Mouse (Mus musculus): ENCODE results near the gene Mrpl11. TPM values are rescaled to one million over a fixed set of nuclear protein-coding genes. Genes with fewer than 3 reads are reported as not detected.

Gene Mrpl11
- polyA plus RNA-seq (2014; fragmentation: Illumina TruSeq; extraction: RNeasy Lipid Tissue Mini Kit (QIAGEN cat#74804); ENCODE audit: low read depth, low replicate concordance), result 16.4 TPM

DNA sequence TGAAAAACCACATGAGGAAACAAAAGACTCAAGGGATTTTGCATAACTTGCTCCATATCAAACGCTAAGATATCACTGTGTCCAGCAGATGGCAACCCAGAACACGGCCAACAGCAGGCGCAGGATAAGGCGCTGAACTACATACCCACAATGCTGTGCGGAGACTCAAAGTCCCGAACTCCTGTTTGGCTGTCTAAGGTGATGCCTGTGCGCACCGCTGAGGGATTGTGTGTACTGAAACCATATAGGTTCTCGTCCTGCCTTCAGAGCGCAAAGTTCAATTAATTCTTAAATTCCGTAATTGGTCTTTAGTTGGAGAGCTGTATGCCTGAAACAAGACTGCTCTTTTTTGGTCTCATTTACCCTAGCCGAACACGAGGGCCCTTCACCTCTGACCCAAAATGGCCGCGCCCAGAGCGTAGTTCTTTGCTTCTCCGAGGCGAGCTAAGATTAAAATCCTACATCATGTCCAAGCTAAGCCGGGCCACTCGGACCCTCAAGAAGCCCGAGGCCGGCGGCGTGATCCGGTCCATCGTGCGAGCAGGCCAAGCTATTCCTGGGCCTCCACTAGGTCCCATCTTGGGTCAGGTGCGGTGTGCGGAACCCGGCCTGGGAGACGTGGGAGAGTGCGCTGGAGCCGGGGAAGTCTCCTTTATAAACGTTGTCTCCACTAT lies at the start of gene Mrpl11:
Mrpl11 (plus strand) TSS at position 220 of the 674 bp plus-strand sequence.

GRCm38 (mm10) chr19:4927904-4928531 lies 33.9 kb upstream of the Mrpl11 start, which contains the start of gene Dpp3:
Gene Dpp3, minus strand, starts transcription at chr19:4928287.

DNA sequence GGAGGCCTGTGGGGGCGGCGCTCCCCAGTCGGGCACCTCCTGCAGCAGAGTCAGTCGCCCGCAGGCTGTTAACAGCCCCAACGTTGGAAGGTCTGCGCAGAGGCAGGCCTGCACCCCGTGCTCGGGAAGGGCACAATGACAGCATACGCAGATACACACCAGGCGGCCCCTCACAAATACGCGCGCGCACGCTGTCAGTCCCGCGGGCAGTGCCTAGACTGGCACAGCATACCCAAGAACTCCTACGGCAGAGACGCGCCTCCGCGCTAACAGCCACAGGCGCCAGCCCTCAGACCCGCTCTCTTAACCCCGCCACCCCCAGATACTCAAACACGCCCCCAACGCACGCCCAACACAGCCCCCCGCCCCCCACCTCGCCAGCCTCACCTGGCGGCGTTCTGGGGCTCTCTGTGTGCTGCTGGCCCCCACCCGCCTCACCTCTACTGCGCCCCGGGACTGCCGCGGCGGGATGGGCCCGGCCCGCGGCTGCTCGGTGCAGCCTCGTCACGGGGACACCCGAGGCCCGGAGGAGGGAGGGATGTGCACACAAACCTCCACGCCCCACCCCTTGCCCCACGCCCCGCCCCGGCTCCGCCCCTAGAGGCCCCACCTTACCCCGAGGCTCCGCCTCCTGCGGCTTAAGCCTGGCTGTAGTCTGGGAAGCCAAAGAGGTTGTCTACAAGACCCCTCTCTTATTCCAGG lies 19.2 kb upstream of the Mrpl11 start, which contains the start of gene Peli3:
Peli3 (minus strand) TSS at position 577 of the 702 bp plus-strand sequence.

DNA sequence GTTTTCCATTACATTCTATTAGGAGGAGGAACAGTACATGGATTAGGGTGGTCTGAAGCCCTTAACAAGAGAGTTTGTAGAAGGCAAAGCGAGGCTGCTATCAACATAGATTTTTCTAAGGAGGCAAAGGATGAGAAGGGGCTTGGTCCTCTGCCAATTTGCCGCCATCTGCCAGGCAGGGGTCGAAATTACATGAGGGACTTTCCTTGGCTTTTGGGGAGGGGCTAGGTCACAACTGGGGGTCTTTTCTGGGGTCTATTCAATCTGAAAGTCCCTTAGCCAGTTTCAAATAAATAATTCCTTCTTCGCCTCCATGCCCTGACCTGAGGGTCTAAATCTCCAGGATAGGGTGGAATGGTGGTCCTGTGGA lies 28.3 kb downstream of the Mrpl11 start, which contains the start of gene Npas4:
Npas4 (minus strand) TSS at position 61 of the 370 bp plus-strand sequence.

Other genes with a start within 250 kb of the Mrpl11 start
- gene Rbm4b, start 205.7 kb upstream of the Mrpl11 start, polyA plus RNA-seq (2014; fragmentation: Illumina TruSeq; extraction: RNeasy Lipid Tissue Mini Kit (QIAGEN cat#74804); ENCODE audit: low read depth, low replicate concordance), result 9.8 TPM
- 18.8 TPM for gene Rbm4, start 168.2 kb upstream of the Mrpl11 start, polyA plus RNA-seq (2014; fragmentation: Illumina TruSeq; extraction: RNeasy Lipid Tissue Mini Kit (QIAGEN cat#74804); ENCODE audit: low read depth, low replicate concordance)
- gene Gm21992, start 150.5 kb upstream of the Mrpl11 start, polyA plus RNA-seq (2014; fragmentation: Illumina TruSeq; extraction: RNeasy Lipid Tissue Mini Kit (QIAGEN cat#74804); ENCODE audit: low read depth, low replicate concordance), result 6.3 TPM
- gene Rbm14, start 150.5 kb upstream of the Mrpl11 start, polyA plus RNA-seq (2014; fragmentation: Illumina TruSeq; extraction: RNeasy Lipid Tissue Mini Kit (QIAGEN cat#74804); ENCODE audit: low read depth, low replicate concordance), result 7.5 TPM
- 1.9 TPM for gene Ccs, start 122.8 kb upstream of the Mrpl11 start, polyA plus RNA-seq (2014; fragmentation: Illumina TruSeq; extraction: RNeasy Lipid Tissue Mini Kit (QIAGEN cat#74804); ENCODE audit: low read depth, low replicate concordance)
- 0.32 TPM for gene Ccdc87, start 122.8 kb upstream of the Mrpl11 start, polyA plus RNA-seq (2014; fragmentation: Illumina TruSeq; extraction: RNeasy Lipid Tissue Mini Kit (QIAGEN cat#74804); ENCODE audit: low read depth, low replicate concordance)
- 10.3 TPM for gene Ctsf, start 107.0 kb upstream of the Mrpl11 start, polyA plus RNA-seq (2014; fragmentation: Illumina TruSeq; extraction: RNeasy Lipid Tissue Mini Kit (QIAGEN cat#74804); ENCODE audit: low read depth, low replicate concordance)
- not detected for gene Actn3, start 84.2 kb upstream of the Mrpl11 start, polyA plus RNA-seq (2014; fragmentation: Illumina TruSeq; extraction: RNeasy Lipid Tissue Mini Kit (QIAGEN cat#74804); ENCODE audit: low read depth, low replicate concordance)
- 23.1 TPM for gene Zdhhc24, start 83.5 kb upstream of the Mrpl11 start, polyA plus RNA-seq (2014; fragmentation: Illumina TruSeq; extraction: RNeasy Lipid Tissue Mini Kit (QIAGEN cat#74804); ENCODE audit: low read depth, low replicate concordance)
- 2.1 TPM for gene Bbs1, start 55.5 kb upstream of the Mrpl11 start, polyA plus RNA-seq (2014; fragmentation: Illumina TruSeq; extraction: RNeasy Lipid Tissue Mini Kit (QIAGEN cat#74804); ENCODE audit: low read depth, low replicate concordance)
- gene Dpp3, start 33.9 kb upstream of the Mrpl11 start, polyA plus RNA-seq (2014; fragmentation: Illumina TruSeq; extraction: RNeasy Lipid Tissue Mini Kit (QIAGEN cat#74804); ENCODE audit: low read depth, low replicate concordance), result 5.8 TPM
- gene Peli3, start 19.0 kb upstream of the Mrpl11 start, polyA plus RNA-seq (2014; fragmentation: Illumina TruSeq; extraction: RNeasy Lipid Tissue Mini Kit (QIAGEN cat#74804); ENCODE audit: low read depth, low replicate concordance), result 0.85 TPM
- gene Npas4, start 28.2 kb downstream of the Mrpl11 start, polyA plus RNA-seq (2014; fragmentation: Illumina TruSeq; extraction: RNeasy Lipid Tissue Mini Kit (QIAGEN cat#74804); ENCODE audit: low read depth, low replicate concordance), result 0.16 TPM
- gene Slc29a2, start 61.7 kb downstream of the Mrpl11 start, polyA plus RNA-seq (2014; fragmentation: Illumina TruSeq; extraction: RNeasy Lipid Tissue Mini Kit (QIAGEN cat#74804); ENCODE audit: low read depth, low replicate concordance), result not detected
- gene B4gat1, start 76.7 kb downstream of the Mrpl11 start, polyA plus RNA-seq (2014; fragmentation: Illumina TruSeq; extraction: RNeasy Lipid Tissue Mini Kit (QIAGEN cat#74804); ENCODE audit: low read depth, low replicate concordance), result 10.9 TPM
- 0.32 TPM for gene AC124502.3, start 76.7 kb downstream of the Mrpl11 start, polyA plus RNA-seq (2014; fragmentation: Illumina TruSeq; extraction: RNeasy Lipid Tissue Mini Kit (QIAGEN cat#74804); ENCODE audit: low read depth, low replicate concordance)
- gene Brms1, start 79.2 kb downstream of the Mrpl11 start, polyA plus RNA-seq (2014; fragmentation: Illumina TruSeq; extraction: RNeasy Lipid Tissue Mini Kit (QIAGEN cat#74804); ENCODE audit: low read depth, low replicate concordance), result 1.1 TPM
- gene Rin1, start 88.3 kb downstream of the Mrpl11 start, polyA plus RNA-seq (2014; fragmentation: Illumina TruSeq; extraction: RNeasy Lipid Tissue Mini Kit (QIAGEN cat#74804); ENCODE audit: low read depth, low replicate concordance), result 0.66 TPM
- 0.32 TPM for gene Cd248, start 105.9 kb downstream of the Mrpl11 start, polyA plus RNA-seq (2014; fragmentation: Illumina TruSeq; extraction: RNeasy Lipid Tissue Mini Kit (QIAGEN cat#74804); ENCODE audit: low read depth, low replicate concordance)
- gene Tmem151a, start 123.4 kb downstream of the Mrpl11 start, polyA plus RNA-seq (2014; fragmentation: Illumina TruSeq; extraction: RNeasy Lipid Tissue Mini Kit (QIAGEN cat#74804); ENCODE audit: low read depth, low replicate concordance), result not detected
- gene Yif1a, start 126.4 kb downstream of the Mrpl11 start, polyA plus RNA-seq (2014; fragmentation: Illumina TruSeq; extraction: RNeasy Lipid Tissue Mini Kit (QIAGEN cat#74804); ENCODE audit: low read depth, low replicate concordance), result 17.9 TPM
- gene Cnih2, start 136.4 kb downstream of the Mrpl11 start, polyA plus RNA-seq (2014; fragmentation: Illumina TruSeq; extraction: RNeasy Lipid Tissue Mini Kit (QIAGEN cat#74804); ENCODE audit: low read depth, low replicate concordance), result not detected
- gene Rab1b, start 144.9 kb downstream of the Mrpl11 start, polyA plus RNA-seq (2014; fragmentation: Illumina TruSeq; extraction: RNeasy Lipid Tissue Mini Kit (QIAGEN cat#74804); ENCODE audit: low read depth, low replicate concordance), result 2.5 TPM
- 0.25 TPM for gene Klc2, start 156.4 kb downstream of the Mrpl11 start, polyA plus RNA-seq (2014; fragmentation: Illumina TruSeq; extraction: RNeasy Lipid Tissue Mini Kit (QIAGEN cat#74804); ENCODE audit: low read depth, low replicate concordance)

Measured in sigmoid colon, adult 10 weeks (tissue).